Mouse (Mus musculus) layer of hippocampus, postnatal 10 days (tissue): ENCODE measurements at regions not wholly inside any gene's neighbourhood (a gene's known extent, or its start where the extent isn't known, plus 50 kb on each side); places are given as distances from the start of the nearest gene placed in this dataset.

ENCODE experiments used
- DNase-seq, 2 experiments: peaks; one replicate each; pipeline ENCODE4 v3.0.0; 2021; ENCODE audit warnings: low spot score in 2 of 2

- DNase-seq: no peak
Measured at GRCm38 (mm10) chr9:113191163-113191562, 516.9 kb downstream of the Pdcd6ip start.

GRCm38 (mm10) chr9:113181182-113181581 is 526.9 kb downstream of the Pdcd6ip start:
- no peak for DNase-seq

GRCm38 (mm10) chr9:113177918-113178235 is 530.2 kb downstream of the Pdcd6ip start:
- no peak for DNase-seq

- peak; percentile 63 to 75 for DNase-seq
Measured at GRCm38 (mm10) chr9:113177181-113177917, 530.7 kb downstream of the Pdcd6ip start.

- peak; percentile 35 to 41 for DNase-seq
Measured at GRCm38 (mm10) chr9:113171767-113172405, 536.2 kb downstream of the Pdcd6ip start.

- no peak for DNase-seq
Measured at GRCm38 (mm10) chr9:113162897-113163874, 544.9 kb downstream of the Pdcd6ip start.

- DNase-seq: no peak
Measured at GRCm38 (mm10) chr9:113160011-113160410, 548.0 kb downstream of the Pdcd6ip start.

- no peak for DNase-seq
Measured at GRCm38 (mm10) chr9:113158080-113158479, 550.0 kb downstream of the Pdcd6ip start.

GRCm38 (mm10) chr9:113157474-113158076 is 550.5 kb downstream of the Pdcd6ip start:
- DNase-seq: no peak

- DNase-seq: no peak
Measured at GRCm38 (mm10) chr9:113156707-113157106, 551.4 kb downstream of the Pdcd6ip start.

GRCm38 (mm10) chr9:113149084-113149483 is 559.0 kb downstream of the Pdcd6ip start:
- no peak for DNase-seq

- no peak for DNase-seq
Measured at GRCm38 (mm10) chr9:113146571-113146970, 561.5 kb downstream of the Pdcd6ip start.

GRCm38 (mm10) chr9:113145036-113145435 is 563.0 kb downstream of the Pdcd6ip start:
- no peak for DNase-seq

GRCm38 (mm10) chr9:113134611-113135010 is 573.4 kb downstream of the Pdcd6ip start:
- DNase-seq: no peak

- no peak for DNase-seq
Measured at GRCm38 (mm10) chr9:113123004-113123692, 584.9 kb downstream of the Pdcd6ip start.

- no peak for DNase-seq
Measured at GRCm38 (mm10) chr9:113122253-113122749, 585.8 kb downstream of the Pdcd6ip start.

- no peak for DNase-seq
Measured at GRCm38 (mm10) chr9:113120385-113120784, 587.7 kb downstream of the Pdcd6ip start.

GRCm38 (mm10) chr9:113119721-113120120 is 588.3 kb downstream of the Pdcd6ip start:
- no peak for DNase-seq

- DNase-seq: no peak
Measured at GRCm38 (mm10) chr9:113115576-113115975, 592.5 kb downstream of the Pdcd6ip start.

GRCm38 (mm10) chr9:113112753-113113152 is 595.3 kb downstream of the Pdcd6ip start:
- no peak for DNase-seq

- no peak for DNase-seq
Measured at GRCm38 (mm10) chr9:113101733-113102132, 606.3 kb downstream of the Pdcd6ip start.
